Mouse (Mus musculus): ENCODE results near the gene Adgrl2. TPM values are rescaled to one million over a fixed set of nuclear protein-coding genes. Genes with fewer than 3 reads are reported as not detected.

The Adgrl2 gene
- polyA plus RNA-seq, 1 experiment, result 6.6 TPM

DNA sequence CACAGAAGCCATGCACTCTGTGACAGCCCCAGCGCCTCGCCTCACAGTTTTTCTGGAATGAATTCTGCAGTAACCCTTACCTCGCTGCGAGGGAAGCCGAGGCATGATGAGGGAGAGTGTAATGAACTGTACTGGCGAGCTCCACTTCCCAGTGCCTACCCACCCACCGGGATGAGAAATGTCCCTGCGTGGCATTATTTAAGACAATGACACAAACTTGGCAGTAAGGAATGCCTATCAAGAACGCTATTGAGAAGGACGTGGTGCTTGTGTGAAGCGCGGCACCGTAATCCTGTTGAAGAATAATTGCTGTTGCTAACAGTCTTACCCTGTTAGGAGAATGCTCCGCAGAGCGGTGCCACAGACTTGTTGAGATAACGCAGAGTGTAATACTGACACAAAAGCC is 13.2 kb downstream of the Adgrl2 start:
- no peak overlapping the region for H3K4me3 ChIP-seq (ENCODE audit: extremely low read depth, insufficient read depth, insufficient read length)
- no peaks in the 10 kb centered on the region for H3K27me3 ChIP-seq (ENCODE audit: control insufficient read depth, insufficient read depth, low read length)
- no peaks in the 10 kb centered on the region for H3K4me1 ChIP-seq (ENCODE audit: control insufficient read depth, insufficient read depth, insufficient read length)
- TF ChIP-seq POLR2A (IDR thresholded peaks at IDR 0.05; ENCODE audit: low read depth, low read length), result no peak
- no peak for TF ChIP-seq CTCF (IDR thresholded peaks at IDR 0.05; ENCODE audit: extremely low read depth, insufficient read depth, insufficient read length, insufficient replicate concordance)
- no peak overlapping the region for H3K27ac ChIP-seq (ENCODE audit: insufficient read depth, low read length)
- H3K36me3 ChIP-seq (ENCODE audit: control insufficient read depth, insufficient read depth, low read length), result no peaks in the 10 kb centered on the region
- 91% methylated on average over 16 of the region's 16 CpGs for WGBS
- DNase-seq (ENCODE audit: low read depth in 1 of 2, low spot score in 2 of 2), result no peak

DNA sequence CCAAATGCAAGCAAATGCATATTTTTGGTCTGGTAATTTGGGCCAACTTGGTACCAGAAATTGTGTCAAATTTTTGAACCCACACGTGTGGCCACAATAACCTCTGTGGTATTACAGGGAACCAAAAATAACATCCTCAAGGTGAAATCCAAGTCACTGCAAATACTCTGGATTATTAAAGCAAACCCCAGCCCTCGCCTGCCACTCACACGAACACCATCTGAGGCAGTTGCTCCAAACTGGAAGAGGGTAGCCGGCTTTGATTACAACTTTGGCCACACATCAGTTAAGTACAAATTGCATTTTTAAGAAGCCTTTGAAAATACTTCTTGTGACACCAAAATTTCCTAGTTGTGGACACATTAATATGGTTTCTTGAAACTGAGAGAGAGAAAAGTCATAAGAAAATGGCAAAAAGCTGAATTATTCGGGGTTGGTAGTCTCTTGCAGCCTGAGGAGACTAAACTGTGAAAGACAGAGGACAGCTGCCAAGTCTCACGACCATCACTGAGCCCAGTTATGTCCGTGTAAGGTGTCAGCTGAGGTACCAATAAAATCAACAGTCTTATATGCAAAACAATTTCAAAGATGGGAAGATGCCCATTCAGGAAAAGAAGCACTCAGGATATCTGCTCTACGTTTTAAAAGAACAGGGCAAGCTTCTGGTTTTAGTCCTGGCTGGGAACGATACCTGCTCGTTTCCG is 18.3 kb downstream of the Adgrl2 start:
- no peak overlapping the region for H3K27ac ChIP-seq (ENCODE audit: insufficient read depth, low read length)
- WGBS, result 86% methylated on average over 11 of the region's 11 CpGs
- TF ChIP-seq CTCF (IDR thresholded peaks at IDR 0.05; ENCODE audit: extremely low read depth, insufficient read depth, insufficient read length, insufficient replicate concordance), result no peak
- no peak for TF ChIP-seq POLR2A (IDR thresholded peaks at IDR 0.05; ENCODE audit: low read depth, low read length)
- DNase-seq (ENCODE audit: low read depth in 1 of 2, low spot score in 2 of 2), result no peak
- no peaks in the 10 kb centered on the region for H3K27me3 ChIP-seq (ENCODE audit: control insufficient read depth, insufficient read depth, low read length)
- no peak overlapping the region for H3K4me3 ChIP-seq (ENCODE audit: extremely low read depth, insufficient read depth, insufficient read length)
- H3K36me3 ChIP-seq (ENCODE audit: control insufficient read depth, insufficient read depth, low read length), result no peaks in the 10 kb centered on the region
- H3K4me1 ChIP-seq (ENCODE audit: control insufficient read depth, insufficient read depth, insufficient read length), result no peaks in the 10 kb centered on the region

DNA sequence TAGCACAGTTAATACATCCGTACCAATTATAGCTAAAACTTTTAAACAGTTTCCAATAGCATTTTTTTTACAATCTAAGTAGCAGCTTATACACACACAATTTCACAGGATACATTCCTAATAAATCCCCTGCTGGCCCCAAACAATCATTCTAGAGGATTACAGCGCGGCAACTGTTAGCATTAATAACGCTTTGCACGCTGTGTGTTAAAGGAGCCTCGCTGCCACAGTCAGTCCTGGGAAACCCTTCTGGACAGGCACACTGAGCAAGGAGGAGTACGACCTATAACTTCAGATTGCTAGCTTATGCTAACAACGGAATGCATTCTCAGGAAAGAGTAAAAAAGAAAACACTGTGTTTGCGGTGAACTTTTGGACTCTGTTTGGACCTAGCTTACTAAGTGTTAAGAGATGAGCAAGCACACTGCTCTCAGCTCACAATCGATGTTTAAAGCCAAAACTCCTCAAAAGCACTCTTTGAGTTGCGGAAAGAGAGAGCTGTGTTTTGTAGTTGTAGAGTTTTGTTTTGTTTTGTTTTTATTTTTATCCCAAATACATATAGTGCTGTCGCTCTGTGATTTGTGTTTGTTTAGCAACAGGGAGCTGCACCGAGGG is 25.3 kb downstream of the Adgrl2 start:
- Histone ChIP-seq H3K4me3 (ENCODE audit: extremely low read depth, insufficient read depth, insufficient read length) (no peak overlapping the region), H3K27ac (ENCODE audit: insufficient read depth, low read length) (no peak overlapping the region)
- 93% methylated on average over 13 of the region's 13 CpGs for WGBS

GRCm38 (mm10) chr3:148963381-148964044 is 26.8 kb downstream of the Adgrl2 start:
- Histone ChIP-seq H3K27ac (ENCODE audit: insufficient read depth, low read length) (no peak overlapping the region), H3K4me1 (ENCODE audit: control insufficient read depth, insufficient read depth, insufficient read length) (no peaks in the 10 kb centered on the region), H3K36me3 (ENCODE audit: control insufficient read depth, insufficient read depth, low read length) (no peaks in the 10 kb centered on the region), H3K4me3 (ENCODE audit: extremely low read depth, insufficient read depth, insufficient read length) (no peak overlapping the region), H3K27me3 (ENCODE audit: control insufficient read depth, insufficient read depth, low read length) (no peaks in the 10 kb centered on the region)
- TF ChIP-seq CTCF (IDR thresholded peaks at IDR 0.05; ENCODE audit: extremely low read depth, insufficient read depth, insufficient read length, insufficient replicate concordance) (no peak), POLR2A (IDR thresholded peaks at IDR 0.05; ENCODE audit: low read depth, low read length) (no peak)
- no peak for DNase-seq (ENCODE audit: low read depth in 1 of 2, low spot score in 2 of 2)
- WGBS, result 95% methylated on average over 5 of the region's 5 CpGs

More for the DNA sequence above, 25.3 kb downstream of the Adgrl2 start:
- no peak for TF ChIP-seq CTCF (IDR thresholded peaks at IDR 0.05; ENCODE audit: extremely low read depth, insufficient read depth, insufficient read length, insufficient replicate concordance)
- TF ChIP-seq POLR2A (IDR thresholded peaks at IDR 0.05; ENCODE audit: low read depth, low read length), result no peak
- Histone ChIP-seq H3K4me1 (ENCODE audit: control insufficient read depth, insufficient read depth, insufficient read length) (no peaks in the 10 kb centered on the region), H3K36me3 (ENCODE audit: control insufficient read depth, insufficient read depth, low read length) (no peaks in the 10 kb centered on the region), H3K27me3 (ENCODE audit: control insufficient read depth, insufficient read depth, low read length) (no peaks in the 10 kb centered on the region)
- DNase-seq (ENCODE audit: low read depth in 1 of 2, low spot score in 2 of 2), result no peak

GRCm38 (mm10) chr3:148961611-148962010 is 28.7 kb downstream of the Adgrl2 start:
- Histone ChIP-seq H3K27me3 (ENCODE audit: control insufficient read depth, insufficient read depth, low read length) (no peaks in the 10 kb centered on the region), H3K4me3 (ENCODE audit: extremely low read depth, insufficient read depth, insufficient read length) (no peak overlapping the region), H3K27ac (ENCODE audit: insufficient read depth, low read length) (no peak overlapping the region), H3K4me1 (ENCODE audit: control insufficient read depth, insufficient read depth, insufficient read length) (no peaks in the 10 kb centered on the region), H3K36me3 (ENCODE audit: control insufficient read depth, insufficient read depth, low read length) (no peaks in the 10 kb centered on the region)
- TF ChIP-seq CTCF (IDR thresholded peaks at IDR 0.05; ENCODE audit: extremely low read depth, insufficient read depth, insufficient read length, insufficient replicate concordance) (no peak), POLR2A (IDR thresholded peaks at IDR 0.05; ENCODE audit: low read depth, low read length) (no peak)
- WGBS, result 88% methylated on average over 5 of the region's 5 CpGs
- no peak for DNase-seq (ENCODE audit: low read depth in 1 of 2, low spot score in 2 of 2)

GRCm38 (mm10) chr3:148960751-148961289 is 29.5 kb downstream of the Adgrl2 start:
- Histone ChIP-seq H3K4me3 (ENCODE audit: extremely low read depth, insufficient read depth, insufficient read length) (no peak overlapping the region), H3K4me1 (ENCODE audit: control insufficient read depth, insufficient read depth, insufficient read length) (no peaks in the 10 kb centered on the region), H3K27ac (ENCODE audit: insufficient read depth, low read length) (no peak overlapping the region), H3K36me3 (ENCODE audit: control insufficient read depth, insufficient read depth, low read length) (no peaks in the 10 kb centered on the region), H3K27me3 (ENCODE audit: control insufficient read depth, insufficient read depth, low read length) (no peaks in the 10 kb centered on the region)
- no peak for TF ChIP-seq POLR2A (IDR thresholded peaks at IDR 0.05; ENCODE audit: low read depth, low read length)
- no peak for TF ChIP-seq CTCF (IDR thresholded peaks at IDR 0.05; ENCODE audit: extremely low read depth, insufficient read depth, insufficient read length, insufficient replicate concordance)
- no peak for DNase-seq (ENCODE audit: low read depth in 1 of 2, low spot score in 2 of 2)
- 85% methylated on average over 9 of the region's 9 CpGs for WGBS

Measured in spleen, adult 2 months (tissue).